Mouse (Mus musculus) left cerebral cortex, adult 11 months (tissue): ENCODE measurements around the gene Phf21a.

Experiments
- DNase-seq: peaks from one replicate; pipeline ENCODE4 v3.0.0; 2022; ENCODE audit warnings: low spot score

Gene Phf21a

GRCm38 (mm10) chr2:92404737-92405136 lies 311.8 kb downstream of the Phf21a start:
- DNase-seq: no peak

GRCm38 (mm10) chr2:92405687-92406086 lies 312.8 kb downstream of the Phf21a start:
- no peak for DNase-seq

DNA sequence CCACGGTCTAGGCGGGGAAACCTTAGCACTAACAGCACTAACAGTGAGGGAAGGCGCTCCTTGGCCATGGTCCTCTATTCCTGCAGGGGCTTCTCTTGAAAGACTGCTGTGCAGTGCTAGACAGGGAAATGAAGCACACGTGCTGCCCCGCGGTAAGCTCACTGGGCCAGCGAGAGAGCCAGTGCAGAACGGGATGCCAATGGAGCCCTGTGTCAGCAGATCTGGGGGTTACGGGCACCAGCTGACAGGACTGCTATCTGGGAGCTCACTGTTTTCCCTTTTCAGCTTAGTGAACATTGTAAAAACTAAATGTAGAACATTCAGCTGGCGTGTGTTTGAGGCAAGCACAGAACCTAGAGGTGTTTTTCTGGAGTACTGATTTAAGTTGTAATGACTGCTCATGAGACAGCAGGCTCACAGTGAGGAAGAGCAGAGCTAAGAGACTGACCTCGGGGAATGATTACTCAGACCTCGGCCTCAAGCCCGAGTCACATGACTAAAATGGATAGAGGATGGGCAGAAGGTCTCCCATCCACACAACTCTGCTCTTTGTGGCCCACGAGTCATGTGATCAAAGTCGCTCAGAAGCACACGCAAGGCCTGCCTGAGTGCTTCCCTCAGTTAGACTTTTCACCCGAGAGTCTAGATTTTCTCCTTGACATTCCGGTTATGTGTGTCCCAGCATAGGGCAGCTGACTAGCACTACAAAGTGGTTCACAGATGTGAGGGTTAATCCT lies 315.6 kb downstream of the Phf21a start:
- no peak for DNase-seq

DNA sequence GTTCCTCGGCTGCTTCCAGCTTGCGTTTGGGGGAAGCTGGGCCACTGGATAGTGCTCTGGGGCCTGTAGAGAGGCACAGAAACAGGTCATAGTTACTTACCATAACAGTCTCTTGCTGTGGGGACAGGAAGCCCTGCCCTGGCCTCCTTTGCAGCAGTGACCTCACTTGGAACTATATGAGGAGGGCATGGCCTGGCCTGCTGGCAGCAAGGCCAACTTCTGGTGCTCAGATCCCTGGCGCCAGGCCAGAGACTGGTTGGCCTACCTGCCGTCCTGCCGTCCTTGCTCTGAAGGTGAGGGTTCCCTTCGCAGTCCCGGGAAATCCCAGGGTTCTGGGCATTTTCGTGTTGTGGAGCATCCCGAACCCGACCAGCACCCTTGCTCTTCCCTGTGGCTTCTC lies 318.8 kb downstream of the Phf21a start:
- DNase-seq: no peak
